Mouse (Mus musculus) retina, postnatal 7 days (tissue): Measurements from ENCODE around the gene Gm10840.
"Not testable (repeated sequence)": the region's sequence is repeated elsewhere in the genome, so short reads cannot be mapped to it uniquely, and the experiment has no call there.

Source experiments
- DNase-seq: peaks from one replicate; pipeline ENCODE4 v3.0.0-alpha.2; 2012; ENCODE audit warnings: low read depth, low spot score

The Gm10840 gene

DNA sequence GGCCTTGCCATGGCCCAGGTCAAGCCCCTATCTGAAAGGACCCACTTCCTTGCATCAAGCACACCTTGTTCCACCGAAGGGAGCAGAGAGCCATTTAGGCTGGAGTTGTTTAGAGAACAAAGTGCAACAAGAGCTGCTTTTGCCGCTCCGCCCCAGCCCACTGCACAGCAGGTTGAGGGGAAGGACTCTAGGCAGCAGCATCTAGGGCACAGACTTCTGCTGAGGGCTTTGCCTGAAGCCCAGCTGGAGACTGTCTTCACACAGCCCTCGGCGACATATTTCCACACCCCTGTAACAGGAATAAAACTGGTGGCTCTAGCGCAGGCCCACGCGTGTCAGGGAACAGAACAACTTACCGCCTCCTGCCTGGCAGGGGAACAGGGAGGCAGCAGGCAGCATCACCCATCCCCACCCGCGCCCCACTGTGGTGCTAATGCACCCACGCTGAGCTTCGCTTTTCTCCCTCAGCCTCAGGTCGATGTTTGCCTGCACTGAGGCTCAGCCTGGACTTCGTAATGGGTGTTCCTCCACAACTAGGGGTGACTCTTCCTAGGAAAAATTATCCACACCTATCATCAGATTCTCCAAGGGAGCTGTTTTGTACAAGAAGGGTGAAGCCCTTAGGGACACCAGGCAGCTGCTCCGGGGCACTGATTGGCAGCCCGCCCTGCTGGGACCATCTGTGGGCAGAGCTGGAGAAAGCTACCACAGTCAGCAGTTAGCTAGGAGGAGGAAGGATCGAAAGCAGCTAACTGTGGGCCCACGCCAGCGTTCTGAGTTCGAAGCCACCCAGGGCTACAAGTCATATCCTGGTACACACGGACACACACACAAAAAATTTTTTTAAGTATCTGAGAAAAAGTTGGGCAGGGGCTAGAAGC lies at the start of gene Gm10840, which contains the start of gene Limd2:
Gene Gm10840 (plus strand): TSS at position 10 of the 881 bp plus-strand sequence.
Gene Limd2 (minus strand): TSS at position 20 of the 881 bp plus-strand sequence.
- no peak for DNase-seq

DNA sequence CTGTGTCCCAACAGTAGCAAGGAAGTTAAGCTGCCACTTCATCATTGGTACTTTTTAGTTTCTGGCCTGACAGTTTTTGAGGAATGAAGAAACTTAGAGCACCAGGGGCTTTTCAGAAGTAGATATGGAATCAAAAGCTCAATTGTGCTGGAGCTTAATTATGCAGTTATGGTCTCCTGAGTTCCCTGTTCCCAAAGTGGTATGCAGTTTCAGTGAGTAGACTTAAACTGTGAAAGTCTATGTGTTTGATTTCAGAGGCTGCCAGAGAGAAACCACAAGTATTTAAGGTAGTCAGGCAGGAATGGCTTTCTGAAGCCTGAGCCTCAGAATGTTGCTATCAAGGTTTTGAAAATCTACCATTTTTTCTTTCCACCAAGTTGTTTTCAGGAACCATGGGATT lies 49.0 kb upstream of the Gm10840 start:
- no peak for DNase-seq

- DNase-seq = no peak
Measured at GRCm38 (mm10) chr11:106122221-106122620, 38.4 kb upstream of the Gm10840 start.

GRCm38 (mm10) chr11:106122736-106123135 lies 37.9 kb upstream of the Gm10840 start:
- no peak for DNase-seq

- no peak for DNase-seq
Measured at GRCm38 (mm10) chr11:106124784-106125183, 35.9 kb upstream of the Gm10840 start.

GRCm38 (mm10) chr11:106125827-106126226 lies 34.8 kb upstream of the Gm10840 start:
- no peak for DNase-seq

- not testable (repeated sequence) for DNase-seq
Measured at GRCm38 (mm10) chr11:106126727-106127373, 33.8 kb upstream of the Gm10840 start.

DNA sequence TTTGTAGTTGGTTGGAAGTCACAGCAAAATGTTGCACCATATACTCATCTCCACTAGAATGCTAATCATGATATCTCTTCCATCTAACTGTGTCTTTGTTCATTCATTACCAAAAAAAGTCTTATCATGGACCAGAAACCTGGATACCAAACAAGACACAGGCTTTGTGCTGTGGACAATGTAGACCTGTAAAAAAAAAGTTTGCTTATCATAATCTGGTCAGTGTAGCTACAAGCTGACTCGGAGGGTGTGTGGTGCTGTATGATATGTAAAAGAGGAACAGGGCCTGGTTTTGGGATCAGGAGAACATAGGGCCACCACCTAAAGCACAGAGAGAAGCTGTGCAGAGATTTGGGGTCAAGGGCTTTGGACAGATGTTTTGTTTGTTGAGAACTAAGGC lies 31.2 kb upstream of the Gm10840 start:
- DNase-seq = no peak

DNA sequence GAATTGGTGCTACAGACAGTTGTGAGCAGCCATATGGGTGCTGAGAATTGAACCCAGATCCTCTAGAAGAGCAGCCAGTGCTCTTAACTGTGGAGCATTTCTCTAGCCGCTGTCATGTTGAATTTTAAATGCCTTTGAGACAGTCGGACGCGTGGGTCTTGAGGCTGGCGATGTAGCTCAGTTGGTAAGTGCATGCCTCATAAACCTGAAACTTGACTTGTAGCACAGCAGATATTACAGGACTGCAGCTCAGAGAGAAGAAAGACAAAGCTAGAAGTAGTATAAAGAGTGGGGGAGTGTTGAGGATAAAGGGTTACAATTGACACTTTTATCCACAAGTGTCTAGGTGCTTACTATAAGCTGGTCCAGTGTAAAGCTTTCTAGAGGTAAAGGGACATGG lies 28.1 kb upstream of the Gm10840 start:
- no peak for DNase-seq

DNA sequence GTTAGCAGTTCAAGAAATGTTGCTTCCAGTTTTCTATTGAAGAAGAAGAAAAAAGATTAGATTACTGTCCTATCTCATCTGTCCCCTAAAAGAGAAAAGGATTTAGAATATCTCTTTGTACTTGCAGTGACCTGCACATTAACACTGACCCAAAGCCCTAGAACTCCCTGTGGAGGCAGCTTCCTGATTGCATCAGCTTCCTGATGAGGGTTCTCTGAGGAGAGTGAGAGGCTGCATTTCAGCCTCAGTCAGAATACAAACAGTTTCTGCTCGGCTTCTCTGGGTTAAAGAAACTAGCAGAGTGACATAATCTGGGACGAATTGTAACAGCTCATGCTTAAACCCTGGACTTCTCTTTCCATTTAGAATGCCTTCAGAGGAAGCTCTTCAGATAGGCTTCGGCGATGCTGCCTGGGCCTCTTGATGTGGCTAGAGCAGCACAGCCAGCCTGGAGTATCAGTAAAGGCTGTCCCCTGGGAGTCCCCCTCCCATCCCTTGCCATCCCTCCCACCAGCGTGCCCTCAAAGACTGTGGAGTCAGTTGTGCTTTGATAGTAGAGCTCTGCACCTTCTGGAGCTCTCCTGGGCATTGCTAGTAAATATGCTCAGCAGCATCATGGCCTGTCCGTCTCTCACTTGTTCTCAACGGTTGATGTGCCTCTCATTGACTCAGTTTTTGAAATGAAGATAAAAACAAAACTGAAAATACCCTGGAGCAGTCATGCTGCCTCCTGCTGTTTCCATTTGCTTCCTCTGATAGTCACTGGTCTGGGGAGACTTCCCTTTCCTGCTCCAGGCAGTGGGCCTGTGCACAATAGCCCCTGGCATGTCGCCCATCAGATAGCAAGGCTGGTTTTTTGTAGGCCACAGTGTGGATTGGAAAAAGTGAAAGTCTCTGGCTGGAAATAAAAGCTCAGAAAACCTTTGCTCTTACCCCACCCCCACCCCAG lies 25.8 kb upstream of the Gm10840 start:
- no peak for DNase-seq

GRCm38 (mm10) chr11:106151219-106151618 lies 9.4 kb upstream of the Gm10840 start:
- DNase-seq = no peak

GRCm38 (mm10) chr11:106152132-106152531 lies 8.5 kb upstream of the Gm10840 start:
- no peak for DNase-seq

DNA sequence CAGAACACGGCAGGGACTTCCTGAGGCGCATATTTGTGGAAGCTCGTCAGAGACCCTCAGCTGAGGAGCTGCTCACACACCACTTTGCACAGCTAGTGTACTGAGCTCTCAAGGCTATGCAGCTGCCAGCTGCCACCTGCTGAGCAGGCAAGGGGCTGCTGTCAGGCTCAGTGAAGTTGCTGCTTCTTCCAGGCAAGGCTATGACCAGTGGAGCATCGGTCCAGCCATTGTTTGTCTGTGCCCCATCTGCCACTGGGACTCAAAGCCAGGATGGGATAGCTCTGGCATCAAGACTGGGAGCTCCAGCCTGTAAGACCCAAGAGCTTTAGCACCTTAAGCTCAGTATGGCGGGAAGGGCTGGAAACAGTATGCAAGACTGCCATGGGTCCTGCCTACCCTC lies 6.6 kb upstream of the Gm10840 start:
- no peak for DNase-seq

GRCm38 (mm10) chr11:106154770-106155169 lies 5.9 kb upstream of the Gm10840 start:
- no peak for DNase-seq

DNA sequence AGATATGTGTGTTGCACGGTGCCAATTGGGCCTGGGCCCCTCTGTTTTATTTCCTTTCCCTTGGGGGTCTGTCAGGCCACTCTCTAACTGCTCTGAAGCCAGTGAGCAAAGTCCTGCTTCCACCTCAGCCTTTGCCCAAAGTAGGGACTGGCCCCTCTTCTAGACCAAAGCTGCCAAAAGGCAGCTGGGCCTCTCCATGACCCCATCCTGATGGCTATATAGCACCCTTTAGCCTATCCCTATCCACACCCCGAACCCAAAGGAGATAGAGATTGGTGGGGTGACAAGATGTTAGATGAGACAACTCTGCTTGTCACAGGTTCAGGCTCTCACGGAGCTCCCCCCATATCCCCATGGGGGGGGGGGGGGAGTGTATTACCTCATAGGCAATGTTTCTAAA lies 4.9 kb upstream of the Gm10840 start:
- DNase-seq = no peak

- no peak for DNase-seq
Measured at GRCm38 (mm10) chr11:106156257-106156656, 4.4 kb upstream of the Gm10840 start.

GRCm38 (mm10) chr11:106157154-106157553 lies 3.5 kb upstream of the Gm10840 start:
- DNase-seq = no peak

- no peak for DNase-seq
Measured at GRCm38 (mm10) chr11:106158081-106158929, 2.3 kb upstream of the Gm10840 start.

DNA sequence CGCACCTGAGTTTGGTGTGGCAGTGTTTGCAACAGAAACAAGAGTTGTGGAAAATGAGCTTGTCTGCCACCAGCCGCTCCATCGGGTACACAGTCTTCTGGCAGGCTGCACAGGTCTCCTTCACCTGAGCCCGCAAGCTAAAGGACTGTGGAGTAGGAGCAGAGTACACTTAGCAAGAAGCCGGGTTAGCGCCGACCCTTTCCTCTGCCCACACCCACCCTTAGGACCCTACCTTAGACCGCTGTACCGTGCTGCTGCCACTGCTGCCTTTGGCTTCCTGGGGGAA lies 1.8 kb upstream of the Gm10840 start:
- no peak for DNase-seq

DNA sequence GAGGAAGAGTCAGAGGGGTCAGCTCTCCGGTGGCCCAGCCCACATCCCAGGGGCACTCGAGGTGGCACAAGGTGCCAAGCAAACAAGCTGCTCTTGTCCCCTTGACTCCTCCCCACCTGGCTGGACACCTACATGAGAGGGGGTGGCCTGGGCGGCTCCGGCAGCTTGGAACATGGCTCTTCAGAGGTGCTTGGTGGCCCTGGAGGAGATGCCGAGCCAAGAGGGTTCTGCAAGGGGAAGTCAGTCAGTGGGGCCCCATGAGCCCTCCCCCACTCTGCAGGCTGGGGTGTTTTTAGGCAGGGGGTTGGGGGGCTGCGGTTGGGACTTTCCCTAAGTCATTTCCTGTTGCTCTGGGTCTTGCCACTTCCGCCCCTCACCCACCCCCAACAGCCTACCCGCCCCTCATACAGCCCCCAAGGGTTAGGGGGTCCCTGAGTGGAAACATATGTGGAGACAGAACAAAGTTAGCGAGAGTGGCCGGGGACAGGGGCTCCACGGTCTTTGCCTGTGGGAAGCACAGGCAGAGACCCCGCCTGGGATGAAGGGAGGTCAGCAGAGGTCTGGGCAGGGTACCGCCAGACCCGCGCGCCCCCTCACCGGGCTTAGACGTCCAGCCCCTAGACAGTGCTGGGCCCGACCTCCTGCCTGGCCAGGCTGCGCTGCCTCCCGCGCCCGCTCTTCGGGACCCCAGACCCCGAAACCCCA lies 1.3 kb upstream of the Gm10840 start:
- no peak for DNase-seq
